Mouse (Mus musculus) urinary bladder, postnatal 25 days (tissue): ENCODE measurements around the gene Pde6h.
A peak's percentile ranks its signal among the peaks of the same experiment; 100 is the strongest.
"Not testable (repeated sequence)": the region's sequence is repeated elsewhere in the genome, so short reads cannot be mapped to it uniquely, and the experiment has no call there.

Source experiments
- DNase-seq: peaks from one replicate; pipeline ENCODE4 v3.0.0; 2022; ENCODE audit warnings: low spot score

Gene Pde6h

GRCm38 (mm10) chr6:136923532-136923931 is at the start of gene Pde6h:
Gene Pde6h (plus strand): TSS chr6:136923832.
- no peak for DNase-seq

GRCm38 (mm10) chr6:136874599-136874998 is 49.0 kb upstream of the Pde6h start:
- DNase-seq: no peak

- DNase-seq: peak; percentile 44
Measured at GRCm38 (mm10) chr6:136875670-136876069, 48.0 kb upstream of the Pde6h start, which contains the start of gene Mgp. Gene Mgp (minus strand): TSS chr6:136875823.

DNA sequence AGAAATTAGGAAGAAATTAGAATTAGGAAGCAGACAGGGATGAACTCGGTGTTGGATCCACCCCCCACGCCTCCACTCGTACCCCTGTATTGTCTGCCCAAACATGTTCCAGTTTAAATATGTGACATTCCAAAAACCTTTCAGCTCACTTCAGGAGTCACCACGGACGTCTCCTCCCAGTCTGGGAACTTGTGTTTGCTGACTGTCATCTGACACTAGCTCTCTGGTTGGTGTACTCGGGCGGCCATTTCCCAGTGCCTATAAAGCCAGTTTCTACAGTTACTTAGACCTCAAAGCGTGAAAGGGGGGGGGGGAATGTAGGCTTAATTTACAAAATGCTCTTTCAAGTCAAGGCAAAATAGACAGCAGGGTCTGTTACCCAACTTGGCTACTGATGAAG is 42.0 kb upstream of the Pde6h start:
- DNase-seq: no peak

DNA sequence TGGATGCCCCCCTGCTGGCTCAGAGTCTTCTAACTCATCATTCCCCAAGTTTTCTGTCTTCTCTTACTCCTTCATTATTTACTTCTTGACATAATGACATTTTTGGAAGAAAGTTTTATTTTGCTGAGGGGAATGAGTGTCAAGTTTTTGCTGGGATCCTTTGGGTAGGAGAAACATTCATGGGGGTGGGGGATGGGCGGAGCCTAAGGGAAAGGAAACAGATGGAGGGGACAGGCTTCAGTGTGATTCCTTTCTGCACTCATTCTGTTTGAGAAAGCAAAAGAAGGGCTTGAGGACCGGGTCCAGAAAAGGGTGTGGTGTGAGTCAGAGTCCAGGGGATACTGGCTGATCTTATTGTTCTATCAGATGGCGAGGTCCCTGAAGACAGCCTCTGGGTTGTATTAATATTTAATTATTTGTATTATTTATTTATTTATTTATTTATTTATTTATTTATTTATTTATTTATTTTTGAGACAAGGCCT is 40.2 kb upstream of the Pde6h start:
- no peak for DNase-seq

- no peak for DNase-seq
Measured at GRCm38 (mm10) chr6:136883961-136884360, 39.7 kb upstream of the Pde6h start.

DNA sequence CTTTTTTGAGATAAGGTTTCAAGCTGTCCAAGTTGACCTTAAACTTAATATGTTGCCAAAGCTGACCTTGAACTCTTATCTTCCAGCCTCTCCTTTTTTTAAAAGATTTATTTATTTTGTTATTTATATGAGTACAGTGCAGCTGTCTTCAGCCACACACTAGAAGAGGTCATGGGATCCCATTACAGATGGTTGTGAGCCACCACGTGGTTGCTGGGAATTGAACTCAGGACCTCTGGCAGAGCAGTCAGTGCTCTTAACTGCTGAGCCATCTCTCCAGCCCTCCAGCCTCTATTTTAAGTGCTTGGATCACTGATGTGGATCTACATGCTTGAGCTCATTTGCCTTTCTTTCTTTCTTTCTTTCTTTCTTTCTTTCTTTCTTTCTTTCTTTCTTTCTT is 38.9 kb upstream of the Pde6h start:
- DNase-seq: not testable (repeated sequence)

- DNase-seq: peak; percentile 23
Measured at GRCm38 (mm10) chr6:136887854-136888253, 35.8 kb upstream of the Pde6h start.

GRCm38 (mm10) chr6:136889067-136889466 is 34.6 kb upstream of the Pde6h start:
- DNase-seq: no peak

DNA sequence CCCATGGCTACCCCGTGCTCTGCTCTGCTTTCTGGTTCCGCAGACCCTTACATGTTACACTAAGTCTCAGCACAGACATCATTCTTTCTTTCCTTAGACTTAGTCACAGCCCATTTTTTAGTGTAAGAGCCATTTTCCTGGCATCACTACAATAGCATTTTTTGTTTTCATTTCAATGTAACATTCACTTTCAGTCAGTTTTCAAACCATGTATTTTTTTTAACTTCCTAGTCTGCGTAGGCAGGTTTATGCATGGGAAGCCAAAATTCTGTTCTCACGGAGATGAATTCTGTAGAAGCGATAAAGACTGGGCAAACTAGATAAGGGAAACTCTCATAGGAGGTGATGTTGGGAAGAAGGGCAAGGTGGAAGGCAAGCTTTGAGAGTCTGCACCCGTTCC is 34.1 kb upstream of the Pde6h start:
- DNase-seq: no peak

DNA sequence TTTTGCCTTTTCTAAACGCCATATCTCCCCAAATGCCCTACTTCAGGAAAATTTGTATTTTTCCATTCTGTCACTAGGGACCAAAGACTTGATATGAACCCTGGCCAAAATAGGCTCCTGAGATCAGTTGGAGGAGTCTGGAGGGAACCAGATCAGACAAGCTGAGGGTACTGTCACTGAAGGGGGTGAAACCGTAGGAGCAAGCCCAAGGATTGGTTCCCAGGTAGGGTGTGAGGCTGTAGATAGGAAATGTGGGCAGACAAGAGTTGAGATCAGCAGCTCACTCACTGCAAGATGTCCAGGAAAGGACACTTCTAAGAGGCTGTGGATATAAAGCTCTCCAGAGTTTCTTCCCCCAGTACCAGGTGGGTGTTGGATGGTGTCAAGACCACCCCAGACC is 31.6 kb upstream of the Pde6h start:
- DNase-seq: no peak

GRCm38 (mm10) chr6:136894532-136895339 is 28.9 kb upstream of the Pde6h start:
- DNase-seq: no peak

DNA sequence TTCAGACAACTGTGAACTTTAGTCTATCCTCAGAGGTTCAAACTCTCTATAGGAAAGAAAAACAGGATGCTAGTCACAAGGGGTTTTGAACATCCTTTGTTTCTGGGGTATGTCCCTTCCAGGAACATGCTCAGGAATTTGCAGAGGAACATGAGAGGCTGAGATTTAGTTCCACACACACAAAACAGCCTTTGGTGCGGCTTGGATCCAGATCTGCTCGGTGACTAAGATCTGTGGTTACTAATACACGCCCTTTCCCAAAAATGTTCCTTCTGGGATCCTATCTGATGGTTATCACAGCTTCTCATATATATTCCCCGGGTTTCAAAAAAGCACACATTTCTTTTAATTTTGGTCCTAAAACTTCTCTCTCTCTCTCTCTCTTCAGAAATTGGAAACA is 25.8 kb upstream of the Pde6h start:
- no peak for DNase-seq

DNA sequence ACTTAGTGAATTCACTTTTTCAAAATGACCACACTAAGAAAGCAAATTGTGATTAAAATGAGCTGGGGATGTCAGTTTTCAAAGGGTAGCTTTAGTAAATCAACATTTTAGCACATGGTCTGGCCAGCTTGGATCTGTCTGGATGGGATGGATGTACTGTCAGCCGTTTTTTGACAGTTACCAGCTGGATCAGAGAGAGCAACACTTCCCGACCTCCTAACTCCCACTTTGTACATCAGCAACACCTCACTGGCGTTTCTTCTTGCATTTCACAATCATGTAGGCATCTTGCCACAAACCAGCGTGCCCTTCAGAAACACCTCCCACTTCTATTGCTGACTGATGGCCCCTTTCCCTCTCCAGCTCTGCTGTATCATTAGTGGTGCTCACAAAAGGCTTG is 25.4 kb upstream of the Pde6h start:
- DNase-seq: no peak

DNA sequence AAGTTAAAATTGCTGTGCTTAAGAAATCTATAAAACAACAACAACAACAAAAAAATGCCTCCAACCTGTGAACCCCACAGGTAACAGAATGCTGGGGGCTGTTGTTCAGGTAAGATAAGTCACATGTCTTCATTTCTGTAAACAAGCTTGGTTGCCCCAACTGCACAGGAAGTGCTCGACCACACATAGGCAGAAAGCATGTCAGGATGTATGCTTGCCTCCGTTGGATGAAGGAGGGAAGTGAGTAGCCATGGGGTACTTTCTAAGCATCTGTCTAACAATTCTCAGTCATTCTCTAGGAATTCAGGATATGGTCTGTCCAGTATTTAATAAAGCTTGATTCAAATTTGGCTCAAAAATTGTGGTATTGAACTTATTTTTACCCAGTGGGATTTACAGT is 24.7 kb upstream of the Pde6h start:
- no peak for DNase-seq

GRCm38 (mm10) chr6:136900369-136901009 is 23.1 kb upstream of the Pde6h start:
- DNase-seq: no peak

GRCm38 (mm10) chr6:136901010-136901409 is 22.6 kb upstream of the Pde6h start:
- no peak for DNase-seq

- DNase-seq: no peak
Measured at GRCm38 (mm10) chr6:136902527-136902926, 21.1 kb upstream of the Pde6h start.

GRCm38 (mm10) chr6:136903885-136904470 is 19.7 kb upstream of the Pde6h start:
- no peak for DNase-seq

DNA sequence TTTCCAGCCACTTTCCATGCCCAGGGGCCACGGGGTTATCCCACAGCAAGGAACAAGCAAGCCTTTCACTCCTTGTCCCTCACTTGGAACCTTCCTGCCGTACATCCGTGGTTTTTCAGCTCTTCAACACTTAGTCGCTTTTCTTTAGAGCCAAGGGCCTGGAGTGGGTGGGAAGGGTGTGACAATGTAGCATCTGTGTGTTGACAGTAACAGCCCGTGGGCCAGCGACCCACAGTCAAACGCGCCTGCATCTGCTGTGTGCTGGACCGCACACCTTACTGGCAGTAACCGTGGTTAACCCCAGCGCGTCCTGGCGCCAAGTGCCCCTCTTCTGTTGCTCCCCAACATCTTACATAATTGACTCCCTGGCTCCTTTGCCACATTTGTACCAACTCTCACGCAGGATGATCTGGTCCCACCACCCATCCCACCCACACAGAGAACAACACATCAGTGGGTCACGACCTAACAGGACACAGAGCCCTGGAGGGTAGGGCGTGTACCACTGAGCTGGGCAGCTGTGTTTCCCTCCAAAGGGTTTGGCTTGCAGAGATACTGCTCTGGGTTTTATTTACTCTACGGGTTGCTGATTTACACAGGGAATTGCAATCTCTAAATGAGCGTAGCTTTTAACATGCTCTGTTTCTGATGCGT is 17.2 kb upstream of the Pde6h start:
- no peak for DNase-seq

DNA sequence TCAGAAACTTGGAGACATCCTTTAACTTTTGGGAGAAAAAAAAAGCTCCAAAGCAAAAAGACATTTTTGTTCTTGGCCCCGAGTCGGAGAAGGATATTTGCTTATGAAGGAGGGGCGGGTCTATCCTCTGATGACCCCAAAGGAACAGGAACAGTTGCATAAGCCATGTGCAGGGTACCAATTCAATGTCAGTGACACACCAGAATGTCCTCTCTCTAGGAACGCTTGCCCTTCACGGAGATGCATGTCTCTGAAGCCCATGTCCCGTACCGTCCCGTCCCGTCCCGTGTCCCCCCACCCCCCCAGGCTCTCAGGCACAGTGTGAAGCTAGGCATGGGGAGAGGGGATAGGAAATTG is 16.7 kb upstream of the Pde6h start:
- no peak for DNase-seq

DNA sequence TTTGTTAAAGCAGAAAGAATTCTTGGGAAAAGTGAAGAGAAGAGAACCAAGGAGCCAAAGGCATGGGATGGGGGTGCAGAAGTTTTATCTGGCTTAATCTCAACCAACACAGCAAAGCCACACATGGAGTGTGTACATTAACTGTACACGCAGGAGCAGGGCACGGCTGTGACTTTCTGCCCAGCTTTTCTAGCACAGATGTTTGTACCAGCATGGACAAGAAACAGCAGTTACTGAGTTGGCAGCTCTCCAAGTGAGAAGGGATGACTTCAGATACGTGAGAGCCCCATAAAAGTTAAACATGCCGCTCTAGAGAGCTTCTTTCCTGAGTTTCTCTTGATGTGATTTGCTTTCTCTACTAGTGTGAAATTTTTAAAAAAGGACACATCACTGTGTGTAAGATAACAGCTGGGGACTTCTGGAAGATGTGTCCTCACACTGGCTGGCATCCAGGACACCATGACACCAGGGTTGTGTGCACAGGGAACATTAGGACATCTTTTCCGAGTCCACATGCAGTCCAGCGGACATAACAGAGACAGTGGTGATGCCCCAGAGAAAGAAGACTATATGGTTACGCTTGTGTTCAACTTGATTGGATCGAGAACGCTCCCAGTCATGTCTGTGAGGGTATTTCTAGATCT is 13.3 kb upstream of the Pde6h start:
- no peak for DNase-seq
